Mouse (Mus musculus) monocyte, adult 5-6 weeks (primary cell): ENCODE measurements around the gene Pabpn1l. TPM values are rescaled to one million over a fixed set of nuclear protein-coding genes. Genes with fewer than 3 reads are reported as not detected.

Source experiments
- ATAC-seq: fragments of 153-309, 156-312 bp; replicated peaks from 2 replicates; pipeline ENCODE4 v1.8.0; 2017; ENCODE audit warnings: mild to moderate bottlenecking; ENCODE audit not compliant: low TSS enrichment, insufficient number of reproducible peaks, severe bottlenecking, poor library complexity, low FRiP score
- total RNA-seq: library from RNA; stranded (forward); fragments of 200-1000, 200-491, 200-594 nt; gene quantifications from 3 replicates; pipeline ENCODE4 v1.2.3, GENCODE M21; 2017

The Pabpn1l gene
- total RNA-seq, 1 experiment from 2014 or later = not detected

- no peak for ATAC-seq
Measured at GRCm38 (mm10) chr8:122625811-122626210, 3.3 kb upstream of the Pabpn1l start.

DNA sequence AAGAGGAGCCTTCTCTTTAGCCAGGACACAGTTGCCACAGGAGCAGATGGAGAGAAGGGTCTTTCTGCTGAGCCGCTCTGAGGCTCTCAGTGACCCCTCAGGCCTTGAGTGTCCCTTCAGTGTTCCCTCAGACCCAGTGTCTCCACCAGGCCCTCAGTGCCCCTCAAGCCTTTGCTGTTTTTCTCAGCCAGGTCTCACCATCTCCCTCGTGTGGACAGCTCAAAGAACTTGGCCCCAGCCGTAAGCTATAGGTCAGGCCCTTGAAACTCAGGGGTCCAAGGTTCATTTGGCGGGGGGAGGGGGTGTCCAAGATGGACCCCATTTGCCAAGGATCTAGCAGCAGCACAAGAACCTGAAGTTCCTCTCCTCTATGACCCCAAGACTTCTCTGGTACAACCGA, 2.1 kb upstream of the Pabpn1l start:
- no peak for ATAC-seq

DNA sequence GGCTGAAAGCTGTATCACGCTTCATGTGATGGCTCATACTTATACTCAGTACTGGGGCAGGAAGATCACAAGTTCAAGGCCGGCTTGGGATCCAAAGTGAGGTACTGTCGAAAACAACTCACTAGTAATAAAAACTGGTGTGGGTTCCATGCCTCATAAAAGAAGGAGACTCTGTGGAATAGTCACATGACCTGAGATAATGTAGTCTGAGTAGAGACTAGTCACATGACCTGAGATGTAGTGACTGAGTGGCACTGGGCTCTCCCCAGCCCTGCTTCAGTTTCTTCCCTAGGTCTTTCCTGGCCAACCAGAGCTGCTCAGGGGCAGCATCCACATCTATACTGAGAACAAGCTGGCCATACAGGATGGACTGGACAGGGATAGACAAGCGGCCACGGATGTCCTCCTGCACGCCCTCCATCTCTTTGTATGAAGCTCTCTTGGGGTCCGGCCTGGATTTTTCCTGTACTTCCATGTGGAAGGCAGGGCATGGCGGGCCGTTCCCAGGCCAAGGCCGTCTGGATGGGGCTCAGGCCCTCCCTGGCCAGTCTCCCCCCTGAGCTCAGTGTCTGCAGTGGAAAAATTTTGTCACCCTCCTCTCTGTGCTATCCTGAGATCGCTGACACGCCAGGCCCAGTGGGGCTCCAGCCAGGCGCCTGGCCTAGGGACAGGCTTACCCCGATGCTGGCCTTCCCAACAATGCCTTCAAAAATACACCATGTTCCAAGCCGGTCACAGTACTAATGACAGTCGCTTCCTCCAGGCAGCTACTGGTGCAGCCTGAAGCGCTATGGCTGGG, 1.5 kb upstream of the Pabpn1l start:
- no peak for ATAC-seq

- ATAC-seq = no peak
Measured at GRCm38 (mm10) chr8:122620446-122620845, 2.1 kb downstream of the Pabpn1l start.

DNA sequence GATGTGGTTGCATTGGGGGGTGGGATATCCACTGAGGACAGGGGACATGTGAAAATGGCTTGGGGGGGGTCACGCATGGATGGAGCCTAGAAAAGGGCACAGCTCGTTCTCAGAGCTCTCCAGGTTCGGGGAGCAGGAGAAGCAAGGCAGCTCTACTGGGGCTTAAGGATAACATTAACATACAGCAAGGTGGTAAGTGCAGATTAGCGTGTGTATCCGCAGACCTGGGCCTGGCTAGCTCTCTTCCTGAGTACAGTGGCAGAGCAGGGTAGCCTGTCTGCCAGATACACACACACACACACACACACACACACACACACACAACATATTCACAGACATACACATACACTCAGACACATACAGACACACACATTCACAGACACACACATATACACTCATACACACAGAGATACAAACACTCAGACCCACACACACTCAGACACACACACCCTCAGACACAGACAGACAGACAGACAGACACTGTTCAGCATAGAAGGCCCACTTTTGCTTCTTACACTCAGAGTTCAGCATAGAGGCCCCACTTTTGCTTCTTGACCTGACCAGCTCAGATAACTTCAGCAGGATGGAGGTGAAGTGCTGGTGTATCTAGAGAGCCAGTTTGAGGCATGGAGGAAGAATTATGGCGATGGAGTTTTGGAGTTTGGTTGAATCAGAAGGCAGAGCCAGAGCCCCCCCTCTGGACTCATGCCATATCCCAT, 3.7 kb downstream of the Pabpn1l start:
- no peak for ATAC-seq

GRCm38 (mm10) chr8:122617947-122618546, 4.5 kb downstream of the Pabpn1l start:
- ATAC-seq = 0 out of 2 replicates have a peak, but pooled peaks have one; percentile 48

DNA sequence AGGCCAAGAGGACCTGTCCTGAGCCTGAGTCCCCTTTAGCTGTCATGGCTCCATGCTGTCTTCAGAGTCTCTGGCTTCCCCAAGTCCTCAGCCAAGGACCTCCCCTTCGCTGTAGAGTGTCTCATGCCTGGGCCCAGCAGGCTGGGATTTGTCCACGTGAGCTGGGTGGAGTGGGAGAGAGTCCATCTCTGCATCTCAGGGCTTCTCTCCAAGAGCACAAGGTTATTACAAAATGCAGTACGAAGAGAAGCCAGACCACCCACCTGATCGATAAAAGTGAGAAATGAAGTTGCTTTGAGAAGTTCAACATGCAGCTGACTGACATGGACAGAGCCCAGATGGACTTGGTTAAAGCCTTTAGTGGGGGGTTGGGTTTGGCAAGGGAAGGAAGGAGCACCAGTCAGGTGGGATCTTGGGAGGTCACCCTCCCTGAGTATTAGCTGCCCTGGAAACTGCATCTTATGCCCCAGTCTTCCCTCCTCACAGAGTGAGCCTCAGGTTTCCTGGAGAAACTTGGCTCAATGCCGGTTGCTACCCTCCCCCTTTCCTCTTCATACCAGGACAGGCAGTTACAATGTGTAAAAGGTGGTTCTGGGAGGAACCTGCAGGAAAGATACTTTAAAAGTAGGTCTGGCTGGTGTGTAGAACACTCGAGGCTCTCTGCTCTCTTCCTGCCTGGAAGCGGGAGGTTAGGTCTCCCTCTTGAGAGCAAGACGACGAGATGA, 6.2 kb downstream of the Pabpn1l start:
- ATAC-seq = no peak

GRCm38 (mm10) chr8:122611295-122612133, 11.0 kb downstream of the Pabpn1l start, which contains the start of the genes Galns and Trappc2l:
Galns (minus strand) TSS chr8:122611463.
Trappc2l (plus strand) TSS chr8:122611640.
- peak; percentile 98 for ATAC-seq

GRCm38 (mm10) chr8:122610612-122611277, 11.8 kb downstream of the Pabpn1l start:
- ATAC-seq = peak; percentile 5; the same call in 1 of the 2 replicates

DNA sequence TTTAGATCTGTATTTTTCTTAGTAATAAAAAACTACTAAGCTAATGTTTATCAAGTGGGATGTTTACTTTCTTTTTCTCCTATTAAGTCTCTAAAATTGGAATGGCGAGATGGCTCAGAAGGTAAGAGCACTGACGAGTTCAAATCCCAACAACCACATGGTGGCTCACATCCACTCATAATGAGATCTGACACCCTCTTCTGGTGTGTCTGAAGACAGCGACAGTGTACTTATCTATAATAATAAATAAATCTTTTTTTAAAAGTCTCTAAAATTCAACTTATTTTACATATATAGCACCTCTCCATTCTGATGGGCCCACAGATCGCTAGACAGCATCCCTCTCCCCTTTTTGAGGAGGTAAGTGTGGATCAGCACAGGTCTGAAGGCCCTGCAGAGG, 12.3 kb downstream of the Pabpn1l start:
- ATAC-seq = no peak

GRCm38 (mm10) chr8:122606810-122607209, 15.7 kb downstream of the Pabpn1l start:
- no peak for ATAC-seq

DNA sequence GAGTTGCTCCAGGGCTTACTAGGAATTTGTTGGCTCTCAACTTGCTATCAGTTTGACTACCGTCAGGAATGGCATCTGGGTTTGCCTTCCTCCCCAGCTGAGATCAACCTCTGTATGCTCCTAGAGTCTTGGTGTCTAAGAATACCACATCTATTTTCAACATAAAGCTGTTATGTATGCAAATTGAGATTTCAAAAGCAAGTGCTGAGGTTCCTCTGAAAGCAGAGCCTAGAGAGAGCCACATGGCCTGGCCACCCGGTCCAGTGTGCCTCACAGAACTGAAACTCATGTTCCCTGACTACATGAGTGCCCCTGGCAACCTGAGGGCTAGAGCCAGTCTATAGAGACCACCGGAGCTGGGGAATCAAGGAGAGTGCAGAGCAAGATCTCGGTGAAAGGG, 17.2 kb downstream of the Pabpn1l start:
- peak; percentile 34; the same call in 1 of the 2 replicates for ATAC-seq

- no peak for ATAC-seq
Measured at GRCm38 (mm10) chr8:122604640-122605039, 17.9 kb downstream of the Pabpn1l start.

GRCm38 (mm10) chr8:122600666-122601065, 21.9 kb downstream of the Pabpn1l start:
- no peak for ATAC-seq

GRCm38 (mm10) chr8:122596031-122596430, 26.5 kb downstream of the Pabpn1l start:
- ATAC-seq = no peak

- no peak for ATAC-seq
Measured at GRCm38 (mm10) chr8:122593783-122594507, 28.6 kb downstream of the Pabpn1l start.

DNA sequence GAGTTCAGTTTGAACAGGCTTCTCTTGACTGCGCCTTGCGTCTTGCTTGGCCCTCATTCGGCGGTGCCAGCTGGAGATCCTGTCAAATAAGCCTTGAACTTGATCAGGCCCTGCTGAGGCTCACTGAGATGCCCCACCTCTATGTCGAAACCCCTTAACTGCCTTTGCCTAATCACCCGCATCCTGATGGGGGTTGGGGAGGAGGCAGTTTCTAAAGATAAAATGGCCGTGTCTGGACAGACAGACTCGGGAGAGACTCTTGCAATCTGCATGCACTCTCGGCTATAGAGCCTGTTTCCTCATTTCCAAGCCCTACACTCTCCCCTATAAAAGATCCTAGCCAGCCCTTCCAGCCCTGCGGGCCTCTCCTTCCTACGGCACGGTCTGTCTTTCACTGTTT, 29.3 kb downstream of the Pabpn1l start:
- peak; percentile 57 for ATAC-seq
